Mouse (Mus musculus) liver, adult 2 months (tissue): ENCODE measurements around the gene Spta1.

Source experiments
- CTCF ChIP-seq: fragments of 200-500 bp; IDR thresholded peaks from 2 replicates; pipeline ENCODE4 v1.5.1; 2011; ENCODE audit warnings: low read depth, low read length, control low read depth
- POLR2A ChIP-seq: fragments of 200-500 bp; IDR thresholded peaks from 2 replicates; pipeline ENCODE4 v1.6.1; 2011; ENCODE audit warnings: low read length, control low read depth; ENCODE audit not compliant: insufficient read depth; ENCODE audit errors: extremely low read depth

- TF ChIP-seq POLR2A: no peak
- no peak for TF ChIP-seq CTCF
These were observed 23.3 kb upstream of the Spta1 start for GRCm38 (mm10) chr1:174149289-174149688.
